Mouse (Mus musculus): ENCODE results near the gene Gm21958.

Gene Gm21958

DNA sequence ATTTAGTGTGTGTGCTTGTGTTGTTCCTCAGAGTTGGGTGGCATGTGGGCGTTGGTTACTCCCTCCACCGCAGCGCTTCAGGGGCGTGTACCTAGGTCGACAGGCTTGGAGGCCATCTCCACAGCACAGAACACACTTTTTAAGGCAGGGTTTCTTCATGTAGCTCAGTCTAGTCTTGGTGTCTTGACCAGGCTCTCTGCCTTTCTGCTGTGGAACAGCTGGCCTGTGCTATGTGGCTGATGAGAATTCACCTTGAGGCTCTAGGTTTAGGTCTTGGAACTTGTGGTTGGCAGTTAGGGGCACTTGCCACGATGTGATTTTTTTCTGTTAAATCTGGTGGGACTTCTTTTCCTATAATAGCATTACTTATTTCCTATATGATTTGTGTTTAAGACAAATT, at the start of gene Gm21958:
TSS of gene Gm21958 (minus strand) at position 101 of the 400 bp plus-strand sequence.
- DNase-seq (ENCODE audit: low read depth): no peak

DNA sequence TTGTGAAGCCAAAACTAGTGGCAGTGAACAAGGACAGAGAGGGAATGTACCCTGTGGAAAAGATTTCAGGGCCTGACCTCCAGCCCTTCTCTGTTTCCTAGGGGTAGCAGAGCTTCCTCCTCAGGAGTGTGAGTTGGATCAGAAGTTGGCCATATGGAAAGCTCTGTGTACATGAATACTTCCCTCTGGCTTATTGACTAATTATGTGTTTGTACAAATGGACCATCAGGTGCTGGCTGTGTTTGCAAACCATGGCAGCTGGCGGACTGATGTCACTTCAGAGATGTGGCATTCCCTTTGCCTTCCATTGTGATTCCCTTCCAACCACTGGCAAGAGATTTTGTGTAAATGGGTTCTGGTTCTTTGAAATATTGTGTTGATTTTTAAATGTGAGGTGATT, 47.1 kb upstream of the Gm21958 start:
- no peak for DNase-seq (ENCODE audit: low read depth)

DNA sequence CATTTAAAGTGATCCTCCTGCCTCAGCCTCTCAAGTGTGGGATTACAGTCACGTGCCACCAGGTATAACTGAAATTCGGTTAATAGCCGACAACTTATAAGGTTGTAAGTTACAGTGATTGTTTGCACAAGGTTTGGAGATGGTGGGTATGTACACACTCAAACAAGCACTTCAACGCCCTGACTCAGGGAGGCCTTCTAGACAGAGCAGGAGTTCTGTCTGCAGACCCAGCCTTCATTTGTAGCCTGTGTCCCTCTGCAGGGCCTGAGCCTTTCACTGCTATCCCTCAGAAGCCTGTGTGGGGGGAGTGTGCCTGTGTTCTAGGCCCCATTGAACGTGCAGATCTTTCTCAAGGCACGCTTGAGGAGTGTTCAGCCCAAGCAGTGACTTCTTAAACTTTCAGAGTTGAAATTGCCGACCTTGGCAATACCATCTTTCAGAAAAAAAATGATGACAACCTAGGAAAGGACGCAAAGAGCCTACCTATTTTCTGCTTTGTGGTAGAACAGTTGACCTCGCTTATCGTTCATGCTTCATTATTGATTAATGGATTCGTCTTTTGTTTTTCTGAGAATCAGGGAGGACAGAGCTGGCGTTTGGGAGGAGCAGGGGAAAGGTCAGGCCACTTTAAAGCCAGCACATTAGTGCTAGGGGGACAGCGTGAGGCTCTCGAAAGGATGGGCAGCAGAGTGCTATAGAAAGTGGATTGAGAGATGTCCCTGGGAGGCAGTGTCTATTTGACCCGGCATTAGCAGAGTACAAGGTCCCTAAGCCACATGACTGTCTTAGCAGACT, 46.4 kb upstream of the Gm21958 start:
- no peak for DNase-seq (ENCODE audit: low read depth)

GRCm38 (mm10) chr3:54759211-54759610, 45.1 kb upstream of the Gm21958 start:
- no peak for DNase-seq (ENCODE audit: low read depth)

DNA sequence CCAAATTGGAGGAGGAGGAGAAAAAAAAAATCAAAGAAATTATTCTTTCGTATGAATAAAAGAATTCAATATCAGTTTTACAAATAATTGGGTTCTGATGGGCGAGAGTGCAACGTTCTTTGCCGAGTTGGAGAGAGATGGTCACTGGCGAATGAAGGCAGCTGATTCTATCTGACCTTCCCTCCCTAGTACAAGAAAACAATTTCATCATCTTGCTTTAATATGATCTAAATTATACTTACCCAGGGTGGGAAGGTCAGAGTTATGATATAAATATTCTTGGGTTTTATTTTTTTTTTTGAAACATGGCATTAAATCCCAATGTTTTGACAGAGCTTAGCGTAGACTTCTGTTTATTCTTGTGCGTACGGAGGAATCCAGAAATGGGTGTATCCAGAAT, 43.3 kb upstream of the Gm21958 start:
- DNase-seq (ENCODE audit: low read depth): no peak

DNA sequence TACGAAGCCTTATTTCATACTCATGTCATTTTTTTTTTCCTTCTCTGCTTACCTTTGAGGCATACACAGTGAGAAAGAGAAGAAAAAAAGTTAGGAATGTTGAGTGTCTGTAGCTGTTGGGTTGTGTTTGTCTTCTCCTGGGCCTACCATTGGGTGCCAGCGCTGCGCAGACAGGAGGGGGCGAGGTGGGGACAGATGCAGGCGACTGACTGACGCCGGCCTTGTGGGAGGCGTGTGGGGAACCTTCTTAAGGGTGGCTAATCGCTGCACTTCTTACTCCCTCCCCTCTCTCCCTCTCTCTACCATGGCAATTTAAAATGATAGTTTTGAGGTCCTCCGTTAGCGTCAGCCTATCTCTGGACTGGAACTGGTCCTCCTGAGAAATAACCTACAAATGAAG, 41.9 kb upstream of the Gm21958 start:
- DNase-seq (ENCODE audit: low read depth): no peak

DNA sequence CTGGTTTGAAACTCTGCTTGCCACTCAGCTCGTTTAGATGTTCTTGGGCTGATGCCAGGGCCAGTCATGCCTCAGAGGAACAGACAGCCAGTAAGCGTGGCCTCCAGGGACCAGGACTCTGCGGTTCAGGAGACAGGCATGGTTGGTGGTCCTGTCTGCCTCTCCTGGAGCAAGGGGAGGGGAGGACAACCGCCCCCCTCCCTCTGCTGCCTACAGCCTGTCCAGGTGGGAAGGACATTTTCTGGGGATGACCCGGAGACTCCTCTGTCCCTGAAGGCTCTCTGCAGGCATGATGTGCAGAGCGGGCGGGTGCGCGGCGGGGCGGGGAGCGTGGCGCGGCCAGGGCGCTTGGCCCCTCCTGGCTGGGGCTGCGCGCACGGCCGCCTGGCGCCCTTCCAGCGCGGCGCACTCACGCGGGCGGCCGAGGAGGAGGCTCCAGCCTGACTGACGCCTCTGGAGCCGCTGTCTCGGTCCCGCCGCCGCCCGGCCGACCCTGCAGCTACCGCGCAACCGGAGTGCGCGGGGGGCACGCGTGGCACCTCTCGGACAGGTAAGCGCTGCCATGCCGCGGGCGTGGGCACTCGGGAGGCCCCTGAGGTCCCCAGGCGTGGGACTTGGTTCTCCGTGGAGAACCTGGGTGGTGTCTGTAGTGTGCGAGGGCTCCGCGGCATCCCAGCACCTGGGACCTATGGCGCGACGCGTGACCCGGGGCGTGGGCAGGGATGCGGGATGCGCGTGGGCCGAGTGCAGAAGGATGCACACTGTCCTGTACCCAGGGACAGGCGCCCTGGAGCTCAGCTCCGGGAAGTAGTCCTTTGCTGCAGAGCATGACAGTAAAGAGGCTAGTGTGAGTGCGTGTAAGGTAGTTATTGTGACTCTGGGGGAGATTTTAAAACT, 41.2 kb upstream of the Gm21958 start, which contains the start of gene Smad9:
TSS of gene Smad9 (plus strand) at position 438 of the 897 bp plus-strand sequence.
- DNase-seq (ENCODE audit: low read depth): no peak

DNA sequence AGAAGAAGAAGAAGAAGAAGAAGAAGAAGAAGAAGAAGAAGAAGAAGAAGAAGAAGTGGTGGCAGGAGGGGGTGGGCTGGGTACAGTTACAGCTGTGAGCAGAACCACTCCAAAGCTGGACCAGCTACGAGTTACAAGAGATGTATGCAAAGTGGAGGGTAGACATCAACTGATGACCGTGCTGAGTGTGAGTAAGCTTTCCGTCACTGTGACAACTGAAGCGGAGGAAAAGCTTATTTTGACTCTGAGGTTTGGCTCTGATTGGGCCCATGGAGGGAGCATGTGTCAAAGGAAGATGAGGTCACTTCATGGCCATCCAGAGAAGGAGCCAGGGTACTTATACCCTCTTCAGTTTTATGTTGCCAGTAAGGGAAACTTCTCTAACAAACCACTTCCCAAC, 39.3 kb upstream of the Gm21958 start:
- DNase-seq (ENCODE audit: low read depth): no peak

GRCm38 (mm10) chr3:54745799-54746198, 31.6 kb upstream of the Gm21958 start:
- no peak for DNase-seq (ENCODE audit: low read depth)

- DNase-seq (ENCODE audit: low read depth): no peak
Measured at GRCm38 (mm10) chr3:54741965-54742364, 27.8 kb upstream of the Gm21958 start.

GRCm38 (mm10) chr3:54737317-54737716, 23.2 kb upstream of the Gm21958 start:
- DNase-seq (ENCODE audit: low read depth): no peak

GRCm38 (mm10) chr3:54736101-54736927, 22.2 kb upstream of the Gm21958 start:
- DNase-seq (ENCODE audit: low read depth): no peak

DNA sequence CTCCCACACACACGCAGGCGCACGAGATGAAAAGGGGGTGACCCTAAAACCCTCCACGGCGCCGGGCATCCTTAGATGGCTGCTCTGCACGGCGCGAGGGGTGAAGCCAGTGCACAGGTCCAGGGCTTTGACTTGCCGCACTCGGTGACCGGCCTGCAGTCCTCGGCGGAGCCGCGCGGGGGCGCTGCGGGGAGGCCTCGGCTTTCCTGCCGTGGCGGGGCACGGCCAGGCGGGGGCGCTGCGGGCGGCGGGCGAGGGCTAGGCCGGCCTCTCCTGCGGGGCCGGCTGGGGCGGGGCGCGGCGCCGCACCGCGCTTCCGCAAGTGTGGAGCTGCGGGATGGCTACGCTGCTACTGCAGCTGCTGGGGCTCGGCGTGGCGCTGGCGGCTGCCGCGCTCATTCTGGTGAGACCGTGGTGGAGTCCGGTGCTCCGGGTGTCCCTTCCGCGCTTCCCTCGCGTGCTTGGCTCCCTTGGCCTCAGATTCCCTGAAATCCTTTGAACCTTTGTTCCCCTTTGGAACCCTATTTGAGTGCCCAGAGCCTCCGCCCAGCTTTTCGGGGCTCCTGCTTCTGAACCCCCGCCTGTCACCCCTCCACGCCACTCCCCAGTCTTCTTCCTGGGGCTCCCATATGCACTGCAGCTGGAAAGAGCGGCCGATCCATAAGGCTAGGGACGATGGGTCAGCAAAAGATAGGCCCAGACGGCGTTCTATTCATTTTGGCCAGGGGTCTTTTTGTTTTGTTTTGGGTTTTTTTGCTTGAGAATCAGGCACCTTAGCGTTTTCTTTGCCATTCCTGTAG, 21.3 kb upstream of the Gm21958 start, which contains the start of the genes Exosc8 and Alg5:
TSS of gene Exosc8 (minus strand) at position 147 of the 800 bp plus-strand sequence.
TSS of gene Alg5 (plus strand) at position 293 of the 800 bp plus-strand sequence.
- no peak for DNase-seq (ENCODE audit: low read depth)

DNA sequence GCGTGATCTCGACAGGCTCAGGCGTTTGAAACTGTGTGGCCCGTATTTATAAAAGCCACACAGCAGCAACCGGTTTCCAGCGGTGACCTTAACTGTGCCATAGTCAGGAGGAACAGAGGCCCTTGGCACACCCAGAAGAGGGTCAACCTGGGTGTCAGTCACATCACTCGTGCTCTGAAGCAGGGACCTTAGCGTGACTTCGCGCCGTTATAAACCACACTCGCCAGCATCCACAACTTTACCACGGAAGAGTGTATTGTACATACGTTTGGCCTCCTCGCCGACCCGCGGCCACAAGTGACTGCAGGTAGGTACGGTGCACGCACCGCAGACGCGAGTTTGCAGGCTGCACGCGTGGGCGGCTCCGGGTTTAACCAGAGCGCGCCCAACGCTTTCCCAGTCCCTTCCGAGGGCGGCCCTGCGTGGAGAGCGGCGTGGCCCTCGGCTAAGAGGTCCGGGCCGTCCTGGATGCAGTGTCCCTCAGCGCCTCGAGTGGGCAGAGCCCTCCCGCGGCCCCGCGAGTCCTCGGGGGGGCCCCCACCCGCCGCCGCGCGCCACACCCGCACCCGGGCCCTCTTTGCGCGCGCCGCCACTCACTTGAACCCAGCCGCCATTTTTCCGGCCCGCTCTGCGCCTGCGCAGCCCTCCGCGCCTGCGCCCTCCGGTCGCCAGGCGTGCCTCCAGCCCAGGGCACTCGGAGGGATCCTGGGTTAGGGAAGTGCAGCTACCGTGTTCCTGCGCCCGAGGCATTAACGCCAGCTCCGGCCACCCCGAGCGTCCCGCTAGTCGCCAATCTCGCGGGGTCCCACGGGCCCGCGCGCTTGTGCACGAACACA, 20.5 kb upstream of the Gm21958 start:
- no peak for DNase-seq (ENCODE audit: low read depth)

DNA sequence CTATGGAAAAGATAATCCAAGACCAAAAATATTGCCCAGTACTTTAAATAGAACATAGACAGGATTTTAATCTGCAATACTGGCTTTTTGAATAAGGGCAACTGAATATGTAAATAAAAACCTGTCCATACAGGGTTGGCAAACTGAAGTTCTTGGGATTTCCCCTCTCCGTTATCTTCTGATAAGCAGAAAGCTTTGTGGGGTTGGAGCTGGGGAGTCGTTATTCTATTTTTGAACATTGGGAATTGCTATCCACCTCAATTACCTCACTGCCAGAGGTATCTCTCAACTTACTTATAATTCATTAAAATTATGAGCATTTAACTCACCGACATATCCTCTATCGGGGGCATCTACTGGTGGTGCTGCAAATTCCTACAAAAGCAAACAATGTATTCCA, 18.2 kb upstream of the Gm21958 start:
- DNase-seq (ENCODE audit: low read depth): no peak

DNA sequence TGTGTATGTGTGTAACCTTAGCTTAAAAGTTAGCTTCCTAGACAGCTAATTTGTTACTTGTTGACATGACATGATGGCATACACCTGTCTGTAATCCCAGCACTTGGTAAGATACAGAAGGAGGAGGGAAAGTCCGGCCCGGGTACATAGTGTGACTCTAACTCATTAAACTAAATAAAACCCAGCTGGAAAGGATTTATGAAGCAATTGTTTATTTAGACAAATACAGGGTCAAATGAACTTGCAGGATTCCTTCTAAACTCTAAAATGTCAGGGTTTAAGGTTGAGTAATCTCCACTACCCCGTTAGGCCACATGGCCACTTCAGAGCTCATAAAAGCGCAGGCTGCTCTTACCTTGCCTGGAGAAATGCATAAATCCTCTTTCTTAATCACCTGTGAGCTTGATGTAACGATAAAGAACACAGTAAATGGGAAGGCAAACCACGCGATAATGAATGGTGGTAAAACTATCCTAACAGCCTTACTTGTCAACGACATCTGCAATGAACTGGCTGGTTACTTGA, 17.5 kb upstream of the Gm21958 start:
- no peak for DNase-seq (ENCODE audit: low read depth)

DNA sequence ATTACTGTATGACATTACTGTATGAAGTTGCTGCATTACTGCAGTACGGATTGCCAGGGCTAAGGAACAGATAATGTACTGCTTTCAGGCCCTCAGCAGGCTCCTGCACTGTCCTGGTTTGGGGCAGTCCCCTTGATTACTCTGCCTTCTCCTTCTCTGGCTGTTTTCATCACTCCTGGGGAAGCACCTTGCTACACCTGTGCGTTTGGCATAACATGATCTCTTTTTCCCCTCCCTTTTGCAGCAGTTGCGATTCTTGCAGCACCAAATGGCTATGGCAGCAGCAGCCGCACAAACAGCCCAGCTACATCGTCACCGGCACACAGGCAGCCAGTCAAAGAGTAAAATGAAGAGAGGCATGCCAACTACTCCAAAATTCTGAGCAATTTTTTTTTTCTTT, 13.9 kb upstream of the Gm21958 start:
- DNase-seq (ENCODE audit: low read depth): no peak

DNA sequence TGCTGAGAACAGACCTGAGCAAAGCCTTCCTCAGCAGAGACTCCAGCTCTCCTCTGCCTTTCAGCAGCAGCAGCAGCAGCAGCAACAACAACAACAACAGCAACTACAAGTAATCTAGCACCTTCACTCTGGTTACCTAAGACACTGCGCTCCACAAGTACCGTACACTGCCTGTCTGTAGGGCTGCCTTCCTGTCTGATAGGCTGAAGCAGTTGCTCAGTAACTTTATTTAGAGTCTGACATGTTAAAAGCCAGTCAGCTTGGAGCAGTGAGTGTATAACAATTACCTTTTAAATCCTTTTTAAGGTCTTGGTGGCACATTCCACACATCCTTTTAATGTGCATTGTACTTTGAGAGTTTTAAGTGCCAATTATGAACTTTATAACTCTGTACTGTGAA, 13.4 kb upstream of the Gm21958 start:
- DNase-seq (ENCODE audit: low read depth): no peak

DNA sequence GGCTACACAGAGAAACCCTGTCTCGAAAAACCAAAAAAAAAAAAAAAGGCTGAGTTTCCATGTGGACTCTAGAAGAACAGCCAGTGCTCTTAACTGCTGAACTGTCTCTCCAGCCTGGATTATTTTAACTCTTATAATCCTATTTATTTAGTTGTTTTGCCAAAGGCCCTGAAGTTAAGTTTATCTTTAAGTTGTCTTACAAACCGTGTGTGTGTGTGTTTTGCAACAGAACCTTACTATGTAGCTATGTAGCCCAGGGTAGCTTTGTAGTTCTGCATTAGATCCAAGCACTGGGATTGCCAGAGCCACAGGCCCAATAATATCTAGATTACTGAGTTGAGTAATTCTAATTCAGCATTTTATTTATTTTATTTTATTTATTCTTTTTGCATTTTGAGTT, 11.2 kb upstream of the Gm21958 start:
- no peak for DNase-seq (ENCODE audit: low read depth)

Data from fibroblast of lung, adult 2 months (primary cell).